Mouse (Mus musculus) C2C12 (cell line): ENCODE data around the gene Slirp. TPM values are rescaled to one million over a fixed set of nuclear protein-coding genes. Genes with fewer than 3 reads are reported as not detected.
A peak's percentile ranks its signal among the peaks of the same experiment; 100 is the strongest.
"Not testable (repeated sequence)": the region's sequence is repeated elsewhere in the genome, so short reads cannot be mapped to it uniquely, and the experiment has no call there.

Experiments used
- H3K27me3 ChIP-seq: one replicate; pipeline ENCODE4 v1.6.1; 2011; ENCODE audit not compliant: control insufficient read depth, insufficient read depth, insufficient read length
- H3K36me3 ChIP-seq: one replicate; pipeline ENCODE4 v1.6.1; 2011; ENCODE audit not compliant: control insufficient read depth, insufficient read depth
- H3K4me3 ChIP-seq: one replicate; pipeline ENCODE4 v1.5.1; 2011; ENCODE audit warnings: mild to moderate bottlenecking, control low read depth; ENCODE audit not compliant: poor library complexity, insufficient read depth, severe bottlenecking
- H3K79me2 ChIP-seq: one replicate; pipeline ENCODE4 v1.6.1; 2011; ENCODE audit not compliant: control insufficient read depth, insufficient read depth
- H3K79me3 ChIP-seq: one replicate; pipeline ENCODE4 v1.6.1; 2011; ENCODE audit warnings: low read depth, control low read depth
- H3ac ChIP-seq: one replicate; pipeline ENCODE3; 2011; ENCODE audit warnings: low read depth; ENCODE audit not compliant: control insufficient read depth, insufficient read length
- FOSL1 ChIP-seq: IDR thresholded peaks from one replicate; pipeline ENCODE4 v1.8.0; 2011; ENCODE audit warnings: mild to moderate bottlenecking, low read length; ENCODE audit not compliant: poor library complexity, insufficient read depth, severe bottlenecking
- MAX ChIP-seq: IDR thresholded peaks from one replicate; pipeline ENCODE4 v1.6.1; 2011; ENCODE audit warnings: mild to moderate bottlenecking, control low read depth
- MYOD1 ChIP-seq: IDR thresholded peaks from one replicate; pipeline ENCODE4 v1.6.1; 2011; ENCODE audit warnings: low read depth; ENCODE audit not compliant: control insufficient read depth, insufficient read length
- USF1 ChIP-seq: IDR thresholded peaks from one replicate; pipeline ENCODE4 v1.6.1; 2011; ENCODE audit warnings: low read depth, mild to moderate bottlenecking, control low read depth, moderate library complexity
- microRNA-seq: library from miRNA; unstranded; fragments of <30 nt; microRNA quantifications from one replicate; pipeline ENCODE4, GENCODE M21; 2019; ENCODE audit warnings: borderline microRNAs expressed
- polyA plus RNA-seq: library from polyadenylated mRNA; unstranded; fragments of >200 nt; fragmentation: generic; extraction: Trizol; gene quantifications from one replicate; pipeline ENCODE4 v1.2.1, GENCODE M21; 2012; ENCODE audit warnings: missing spikeins

The Slirp gene
- polyA plus RNA-seq, 1 experiment: 84.9 TPM

DNA sequence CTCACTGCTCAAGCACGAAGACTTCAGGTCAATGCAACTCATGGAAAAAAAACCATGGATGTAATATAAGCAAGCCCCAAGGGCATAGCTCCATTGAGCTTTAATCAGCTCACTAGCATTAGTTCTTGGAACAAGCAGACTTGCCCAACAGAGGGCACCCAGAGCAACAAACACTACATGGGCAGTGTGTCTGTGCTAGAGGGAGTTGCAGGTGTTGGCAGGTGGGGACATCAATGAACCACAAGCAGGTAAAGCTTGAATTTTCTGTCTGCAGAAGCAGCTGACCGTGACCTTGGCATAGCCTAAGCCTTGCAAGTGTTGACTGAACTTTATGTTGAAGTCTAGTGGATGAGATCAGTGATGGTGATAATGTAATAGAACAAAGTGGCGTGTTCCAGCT lies 31.1 kb downstream of the Slirp start:
- H3K4me3 ChIP-seq: no peak overlapping the region
- H3ac ChIP-seq: no peak overlapping the region

DNA sequence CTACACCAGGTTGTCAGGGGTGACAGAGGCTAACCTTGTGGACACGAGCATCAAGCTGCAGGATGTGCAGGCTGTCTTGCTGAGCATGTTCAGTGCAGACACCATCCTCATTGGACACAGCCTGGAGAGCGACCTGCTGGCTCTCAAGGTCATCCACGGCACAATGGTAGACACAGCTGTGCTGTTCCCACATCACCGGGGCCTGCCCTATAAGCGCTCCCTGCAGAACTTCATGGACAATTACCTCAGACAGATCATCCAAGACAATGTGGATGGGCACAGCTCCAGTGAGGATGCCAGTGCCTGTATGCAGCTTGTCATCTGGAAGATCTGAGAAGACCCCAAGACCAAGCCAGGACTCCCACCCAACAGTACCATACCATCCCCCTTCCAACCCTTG lies 38.8 kb downstream of the Slirp start:
- H3K79me3 ChIP-seq: not testable (repeated sequence)

More for the DNA sequence above, 31.1 kb downstream of the Slirp start:
- H3K79me3 ChIP-seq: peaks cover 23% of the 10 kb centered on the region
- TF ChIP-seq MYOD1 (no peak), MAX (no peak), FOSL1 (no peak), USF1 (no peak)
- peaks cover 23% of the 10 kb centered on the region for H3K79me2 ChIP-seq
- H3K36me3 ChIP-seq: peaks cover 7% of the 10 kb centered on the region
- H3K27me3 ChIP-seq: no peaks in the 10 kb centered on the region

DNA sequence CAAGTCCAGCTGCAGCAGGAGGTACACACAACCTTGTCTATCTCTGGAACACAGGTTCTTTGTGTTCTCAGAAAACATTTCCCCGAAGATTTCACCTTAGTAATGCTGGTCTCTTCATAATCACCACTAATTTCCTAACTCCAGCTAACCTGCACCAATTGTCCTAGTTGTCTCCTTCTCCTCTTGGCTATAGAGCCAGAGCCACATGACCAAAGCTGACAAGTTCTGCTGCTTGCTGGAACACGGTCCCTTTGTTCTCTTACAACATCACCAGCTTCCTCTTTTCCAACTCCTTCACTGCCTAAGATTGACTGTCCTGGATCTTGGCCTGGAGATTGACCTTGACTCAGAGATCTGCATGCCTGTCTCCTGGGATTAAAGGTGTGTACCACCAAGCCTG lies 45.0 kb downstream of the Slirp start:
- H3K4me3 ChIP-seq, H3K79me2 ChIP-seq, H3K27me3 ChIP-seq, H3K79me3 ChIP-seq, H3ac ChIP-seq, H3K36me3 ChIP-seq: not testable (repeated sequence)

More for the DNA sequence above, 38.8 kb downstream of the Slirp start:
- H3K79me2 ChIP-seq, H3K27me3 ChIP-seq, H3ac ChIP-seq, H3K36me3 ChIP-seq, H3K4me3 ChIP-seq: not testable (repeated sequence)

DNA sequence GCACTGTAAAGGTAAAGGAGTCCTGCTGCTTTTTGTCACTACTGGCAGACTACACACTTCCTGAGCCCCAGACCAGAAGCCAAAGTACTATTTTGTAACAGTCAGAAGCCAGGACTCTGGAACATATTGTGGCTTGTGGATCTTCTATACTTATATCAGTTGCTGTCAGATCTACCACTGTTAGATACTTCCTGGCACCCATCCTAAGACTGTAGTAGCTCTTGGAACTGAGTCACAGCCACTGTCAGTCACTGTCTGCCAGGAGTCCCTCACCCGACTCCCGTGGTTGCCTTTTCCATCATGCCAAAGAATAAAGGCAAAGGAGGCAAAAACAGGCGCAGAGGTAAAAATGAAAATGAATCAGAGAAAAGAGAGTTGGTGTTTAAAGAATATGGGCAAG lies 50.7 kb downstream of the Slirp start, which contains the start of gene Gm5788:
Gene Gm5788 (plus strand): TSS at position 301 of the 400 bp plus-strand sequence.
- H3K36me3 ChIP-seq, H3K79me2 ChIP-seq, H3K4me3 ChIP-seq, H3K27me3 ChIP-seq, H3ac ChIP-seq, H3K79me3 ChIP-seq: not testable (repeated sequence)

Small RNA genes lying within 50 kb of the gene (microRNA-seq; reads per million reads assigned to microRNA genes)
- 60.8 reads per million, percentile 70 among the genes with 10 or more reads in this experiment for gene Mir3068

Other genes with a start within 250 kb of the Slirp start
- gene Samd15, start 244.2 kb upstream of the Slirp start, polyA plus RNA-seq: 0.26 TPM
- 2.6 TPM for gene Tmed8, start 243.4 kb upstream of the Slirp start, polyA plus RNA-seq
- gene Noxred1, start 205.2 kb upstream of the Slirp start, polyA plus RNA-seq: 0.18 TPM
- 23.2 TPM for gene Vipas39, start 177.6 kb upstream of the Slirp start, polyA plus RNA-seq
- gene Ahsa1, start 177.4 kb upstream of the Slirp start, polyA plus RNA-seq: 226 TPM
- 0.18 TPM for gene Ism2, start 144.2 kb upstream of the Slirp start, polyA plus RNA-seq
- gene Sptlc2, start 55.5 kb upstream of the Slirp start, polyA plus RNA-seq: 44.7 TPM
- gene Alkbh1, start 121 bp downstream of the Slirp start, polyA plus RNA-seq: 12.7 TPM
- 41.7 TPM for gene Snw1, start 28.4 kb downstream of the Slirp start, polyA plus RNA-seq
- not detected for gene Gm5788, start 50.8 kb downstream of the Slirp start, polyA plus RNA-seq
- gene Gm8300, start 70.4 kb downstream of the Slirp start, polyA plus RNA-seq: 0.05 TPM
- gene Oog1, start 158.8 kb downstream of the Slirp start, polyA plus RNA-seq: 0.27 TPM
- gene Gm4027, start 175.0 kb downstream of the Slirp start, polyA plus RNA-seq: 0.23 TPM
- not detected for gene Gm16381, start 200.7 kb downstream of the Slirp start, polyA plus RNA-seq